Mouse (Mus musculus) cerebellum, postnatal 14 days (tissue): ENCODE data around the gene Gchfr.

Source experiments
- DNase-seq, 2 experiments: peaks; one replicate each; pipeline ENCODE4 v3.0.0; 2021; ENCODE audit warnings: mixed read lengths in 2 of 2

Gchfr gene

GRCm38 (mm10) chr2:119166901-119167865, at the start of gene Gchfr:
Gchfr (plus strand) TSS chr2:119167773.
- peak; percentile 46 to 64 for DNase-seq

- no peak for DNase-seq
These were observed 31.2 kb upstream of the Gchfr start for GRCm38 (mm10) chr2:119136346-119136898.

- peak in 1 of 2 experiments; percentile 25 for DNase-seq
These were observed 22.4 kb upstream of the Gchfr start for GRCm38 (mm10) chr2:119145199-119145598.

- DNase-seq, result no peak
These were observed 21.1 kb upstream of the Gchfr start for GRCm38 (mm10) chr2:119146435-119146834.

GRCm38 (mm10) chr2:119147160-119147678, 20.4 kb upstream of the Gchfr start:
- no peak for DNase-seq

GRCm38 (mm10) chr2:119147775-119148174, 19.8 kb upstream of the Gchfr start:
- no peak for DNase-seq

GRCm38 (mm10) chr2:119152255-119152654, 15.3 kb upstream of the Gchfr start:
- no peak for DNase-seq

GRCm38 (mm10) chr2:119154683-119155082, 12.9 kb upstream of the Gchfr start:
- no peak for DNase-seq

GRCm38 (mm10) chr2:119155388-119155787, 12.2 kb upstream of the Gchfr start:
- no peak for DNase-seq

- DNase-seq, result peak in 1 of 2 experiments; percentile 45
These were observed 11.4 kb upstream of the Gchfr start for GRCm38 (mm10) chr2:119156081-119156680.

- peak; percentile 98 for DNase-seq
These were observed 10.6 kb upstream of the Gchfr start, which contains the start of gene Rmdn3 for GRCm38 (mm10) chr2:119156681-119157572. Rmdn3 (minus strand) TSS chr2:119157034.

GRCm38 (mm10) chr2:119157836-119158235, 9.7 kb upstream of the Gchfr start:
- DNase-seq, result no peak

GRCm38 (mm10) chr2:119161247-119161646, 6.3 kb upstream of the Gchfr start:
- DNase-seq, result no peak

GRCm38 (mm10) chr2:119163135-119163534, 4.4 kb upstream of the Gchfr start:
- no peak for DNase-seq

GRCm38 (mm10) chr2:119163999-119164398, 3.6 kb upstream of the Gchfr start:
- no peak for DNase-seq

- no peak for DNase-seq
These were observed 2.2 kb upstream of the Gchfr start for GRCm38 (mm10) chr2:119165401-119165800.

- DNase-seq, result no peak
These were observed 288 bp downstream of the Gchfr start for GRCm38 (mm10) chr2:119167866-119168256.

GRCm38 (mm10) chr2:119170282-119170681, 2.7 kb downstream of the Gchfr start:
- no peak for DNase-seq

- no peak for DNase-seq
These were observed 4.0 kb downstream of the Gchfr start for GRCm38 (mm10) chr2:119171574-119171973.

- DNase-seq, result no peak
These were observed 4.9 kb downstream of the Gchfr start for GRCm38 (mm10) chr2:119172446-119172845.

- peak; percentile 20 to 47 for DNase-seq
These were observed 5.4 kb downstream of the Gchfr start for GRCm38 (mm10) chr2:119172862-119173576.
